Mouse (Mus musculus) liver, adult (tissue): Measurements from ENCODE around the gene Baz2b.

ENCODE experiments used
- GATA4 ChIP-seq: IDR thresholded peaks from 2 replicates; pipeline ENCODE4 v1.6.1; 2014; ENCODE audit warnings: mild to moderate bottlenecking, low read length; ENCODE audit not compliant: insufficient replicate concordance

Baz2b gene

DNA sequence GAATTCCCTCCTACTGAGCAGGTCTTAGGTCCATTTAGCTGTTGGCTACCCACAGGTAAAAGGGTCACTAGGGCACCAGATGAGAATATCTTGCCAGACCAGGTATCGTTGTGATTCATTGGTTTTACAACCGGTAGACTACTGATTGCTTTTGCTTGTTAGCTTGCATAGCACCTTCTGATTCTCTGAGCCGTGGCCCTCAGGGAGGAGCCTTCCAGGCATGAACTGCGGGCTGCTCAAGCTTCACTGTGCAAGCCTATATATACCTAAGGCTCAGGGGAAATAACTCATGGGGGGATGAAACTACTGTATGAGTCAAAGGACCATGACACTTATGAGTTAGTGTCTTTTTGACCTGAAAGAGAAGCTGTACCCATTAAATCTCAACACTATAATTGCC lies 42.8 kb downstream of the Baz2b start:
- no peak for TF ChIP-seq GATA4

DNA sequence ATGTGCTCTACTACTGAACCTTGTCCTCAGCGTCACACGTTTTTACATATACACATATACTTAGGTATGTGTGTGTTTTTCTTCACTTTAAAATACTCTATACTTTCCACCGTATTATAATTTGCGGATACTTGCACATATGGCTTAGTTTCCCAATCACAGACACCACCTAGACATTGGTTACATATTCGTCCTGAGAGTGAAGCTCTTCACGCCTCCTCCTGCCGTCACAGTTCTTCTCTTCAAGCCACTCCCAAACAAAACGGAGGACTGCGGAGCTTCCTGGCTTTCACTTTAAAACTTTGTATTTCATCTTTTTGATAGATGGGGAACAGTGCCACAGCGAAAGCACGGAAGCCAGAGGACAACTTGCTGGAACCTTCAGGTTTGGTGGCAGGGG lies 44.0 kb downstream of the Baz2b start:
- no peak for TF ChIP-seq GATA4

- TF ChIP-seq GATA4 = no peak
These were observed 45.9 kb downstream of the Baz2b start for GRCm38 (mm10) chr2:60163744-60164143.

DNA sequence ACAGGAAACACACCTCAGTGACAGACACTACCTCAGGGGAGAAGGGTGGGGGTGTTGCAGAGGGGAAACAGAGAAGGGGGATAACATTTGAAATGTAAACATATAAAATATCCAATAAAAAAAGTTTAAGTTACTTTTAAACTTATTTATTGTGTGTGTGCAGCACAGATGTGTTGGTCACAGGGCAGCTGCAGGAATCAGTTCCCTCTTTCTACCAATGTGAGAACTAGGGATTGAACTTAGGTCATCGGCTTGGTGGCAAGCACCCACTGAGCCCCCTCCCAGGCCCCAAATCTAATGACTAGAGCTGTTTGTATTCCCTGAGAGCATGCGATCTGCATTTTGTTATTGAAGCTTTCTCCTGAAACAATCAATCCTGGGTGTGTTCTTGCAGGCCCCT lies 57.2 kb downstream of the Baz2b start:
- no peak for TF ChIP-seq GATA4

DNA sequence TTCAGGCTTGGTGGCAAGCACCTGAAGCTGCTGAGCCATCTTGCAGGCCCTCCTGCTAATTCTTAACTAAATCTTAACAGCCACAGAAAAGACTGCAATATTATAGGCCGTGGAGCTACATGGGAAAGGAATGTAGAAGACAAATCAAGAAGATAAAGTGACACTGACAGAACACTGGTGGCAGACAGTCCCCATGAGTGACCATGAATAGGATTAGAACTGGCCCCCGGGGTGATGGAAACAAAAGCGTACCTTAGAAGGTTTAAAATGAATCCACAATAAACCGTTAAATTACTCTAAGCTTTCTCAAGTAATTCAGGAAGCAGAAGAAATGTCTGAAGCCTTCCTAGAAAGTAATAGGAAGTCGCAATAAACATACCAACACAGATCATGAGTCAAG lies 61.0 kb downstream of the Baz2b start:
- TF ChIP-seq GATA4 = no peak

DNA sequence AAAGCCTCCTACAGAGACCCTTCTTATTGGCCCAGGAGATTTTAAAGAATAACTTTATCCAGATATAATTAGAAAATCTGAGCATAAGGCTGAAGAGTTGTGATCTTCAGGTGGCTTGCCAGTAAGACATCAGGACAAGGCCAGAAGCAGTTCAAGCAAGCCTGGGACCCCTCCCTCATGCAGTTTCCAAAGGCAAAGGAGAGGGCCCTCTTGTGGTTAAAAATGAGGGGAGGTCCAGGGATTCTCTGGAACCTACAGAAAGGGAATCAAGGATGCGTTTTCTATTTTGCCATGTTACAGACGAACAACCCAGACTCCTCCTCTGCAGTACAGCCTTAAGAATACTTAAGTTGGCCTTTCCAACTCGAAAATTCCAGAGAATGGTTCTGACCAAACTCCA lies 62.2 kb downstream of the Baz2b start:
- no peak for TF ChIP-seq GATA4

DNA sequence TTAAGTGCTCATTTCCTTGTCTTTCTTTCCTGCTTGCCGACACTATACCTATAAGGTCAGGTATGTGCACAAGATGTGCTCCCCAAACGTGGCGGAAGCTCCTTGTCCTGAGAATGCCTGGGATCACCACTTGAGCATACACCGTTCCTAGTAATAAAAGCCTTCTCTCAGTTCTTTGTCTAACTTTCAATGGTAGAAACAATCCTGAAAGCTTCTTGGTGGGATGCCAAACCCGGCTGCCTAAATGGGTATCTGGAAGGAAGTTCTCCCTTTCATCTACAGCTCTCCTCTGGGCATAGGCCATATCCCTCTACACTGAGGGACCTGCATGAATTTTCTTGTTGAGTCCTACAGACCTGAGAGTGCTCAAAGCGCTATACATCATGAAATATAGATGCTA lies 63.9 kb downstream of the Baz2b start:
- TF ChIP-seq GATA4 = no peak

- TF ChIP-seq GATA4 = no peak
These were observed 66.3 kb downstream of the Baz2b start for GRCm38 (mm10) chr2:60143383-60143782.

DNA sequence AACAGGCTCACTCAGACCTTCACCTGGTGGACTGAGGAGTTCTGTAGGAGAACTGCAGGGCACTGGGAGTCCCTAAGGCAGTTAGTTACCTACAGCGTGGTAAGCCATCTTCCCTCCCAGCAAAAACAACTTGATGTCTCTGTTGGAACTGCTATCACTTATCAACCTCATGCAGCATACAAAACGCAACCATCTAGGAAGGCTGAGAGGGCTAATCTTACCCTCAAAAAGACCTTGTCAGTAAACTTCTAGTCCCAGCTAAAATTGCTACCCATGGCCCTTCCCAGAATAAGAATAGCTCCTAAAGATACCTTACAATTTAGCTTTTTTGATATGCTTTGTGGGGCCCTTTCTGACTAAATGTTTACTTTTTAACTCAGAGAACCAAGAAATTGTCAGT lies 67.4 kb downstream of the Baz2b start:
- no peak for TF ChIP-seq GATA4

- no peak for TF ChIP-seq GATA4
These were observed 70.9 kb downstream of the Baz2b start for GRCm38 (mm10) chr2:60138751-60139162.

DNA sequence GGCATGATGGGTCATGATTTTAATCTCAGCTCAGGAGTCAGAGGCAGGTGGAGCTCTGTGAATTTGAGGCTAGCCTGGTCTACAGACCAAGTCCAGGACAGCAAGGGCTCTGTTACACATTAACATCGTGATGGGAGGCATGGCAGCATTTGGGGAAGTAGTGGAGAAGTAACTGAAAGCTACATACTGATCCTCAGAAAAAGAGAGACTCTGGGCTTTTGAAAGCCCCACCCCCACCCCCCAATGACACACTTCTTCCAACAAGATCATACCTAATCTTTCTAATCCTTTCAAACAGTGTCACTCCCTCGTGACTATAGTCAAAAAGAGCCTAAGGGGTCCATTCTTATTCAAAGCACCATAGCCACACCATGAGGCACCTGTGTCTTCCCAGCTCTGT lies 73.8 kb downstream of the Baz2b start:
- TF ChIP-seq GATA4 = no peak

- no peak for TF ChIP-seq GATA4
These were observed 76.6 kb downstream of the Baz2b start for GRCm38 (mm10) chr2:60133072-60133471.

- no peak for TF ChIP-seq GATA4
These were observed 77.2 kb downstream of the Baz2b start for GRCm38 (mm10) chr2:60132269-60133042.

- TF ChIP-seq GATA4 = no peak
These were observed 81.0 kb downstream of the Baz2b start for GRCm38 (mm10) chr2:60128631-60129030.

GRCm38 (mm10) chr2:60126831-60127230 lies 82.8 kb downstream of the Baz2b start:
- no peak for TF ChIP-seq GATA4

- TF ChIP-seq GATA4 = no peak
These were observed 83.3 kb downstream of the Baz2b start for GRCm38 (mm10) chr2:60126292-60126691.
